Mouse (Mus musculus) telencephalon, adult 2 months (tissue): Measurements from ENCODE around the gene Bin2.

ENCODE experiments used
- DNase-seq: peaks from one replicate; pipeline ENCODE4 v3.0.0-alpha.2; 2011; ENCODE audit warnings: low read depth, low spot score

The Bin2 gene

DNA sequence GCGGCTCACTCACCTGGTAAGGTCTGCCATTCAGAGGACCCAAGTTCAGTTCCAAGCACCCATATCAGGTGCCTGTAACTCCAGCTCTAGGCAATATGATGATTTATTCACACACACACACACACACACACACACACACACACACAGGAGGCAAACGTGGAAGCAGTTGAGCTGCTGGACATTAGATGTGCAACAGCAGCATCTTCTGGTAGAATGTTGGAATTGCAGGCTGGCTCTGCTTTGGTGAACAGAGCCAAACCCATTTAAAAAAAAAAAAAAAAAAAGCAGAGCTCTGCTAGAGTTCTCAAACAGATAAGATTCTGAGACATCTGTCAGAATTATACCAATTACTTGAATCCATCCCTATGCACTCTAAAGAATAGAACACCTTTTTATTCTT is 13.7 kb upstream of the Bin2 start:
- DNase-seq, result peak; percentile 66

DNA sequence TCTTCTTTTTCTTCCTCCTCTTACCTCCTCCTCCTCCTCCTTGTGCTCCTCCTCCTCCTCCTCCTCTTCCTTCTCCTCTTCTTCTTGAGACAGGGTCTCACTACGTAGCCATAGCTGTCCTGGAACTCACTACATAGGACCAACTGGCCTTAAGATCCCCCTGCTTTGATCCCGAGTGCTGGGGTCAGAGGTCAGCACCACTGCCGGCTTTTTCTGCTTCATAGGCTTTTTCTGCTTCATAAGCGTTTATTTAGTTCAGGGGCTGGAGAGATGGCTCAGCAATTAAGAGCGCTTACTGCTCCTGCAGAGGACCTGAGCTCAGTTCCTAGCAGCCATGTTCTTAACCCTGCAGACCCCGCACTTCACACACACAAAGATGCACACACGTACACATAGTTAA is 12.4 kb upstream of the Bin2 start:
- no peak for DNase-seq

DNA sequence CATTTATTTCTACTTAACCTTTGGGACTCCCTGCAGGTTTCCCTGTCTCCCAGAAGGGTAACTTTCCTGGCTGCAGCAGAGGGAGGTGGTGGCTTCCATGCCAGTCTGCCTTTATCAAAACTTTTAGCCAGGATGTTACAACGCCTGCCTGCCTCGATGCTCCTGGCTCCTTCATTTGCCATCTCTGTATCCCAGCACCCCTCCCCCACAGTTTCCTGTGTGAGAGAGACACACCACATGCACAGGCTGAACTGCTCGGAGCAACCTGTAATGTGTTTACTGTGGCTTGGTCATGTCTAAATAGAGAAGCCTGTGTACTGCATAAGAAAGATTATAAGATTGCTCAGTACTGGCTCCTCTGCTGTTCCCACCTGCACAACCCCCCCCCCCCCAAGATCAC is 11.0 kb upstream of the Bin2 start:
- DNase-seq, result no peak

DNA sequence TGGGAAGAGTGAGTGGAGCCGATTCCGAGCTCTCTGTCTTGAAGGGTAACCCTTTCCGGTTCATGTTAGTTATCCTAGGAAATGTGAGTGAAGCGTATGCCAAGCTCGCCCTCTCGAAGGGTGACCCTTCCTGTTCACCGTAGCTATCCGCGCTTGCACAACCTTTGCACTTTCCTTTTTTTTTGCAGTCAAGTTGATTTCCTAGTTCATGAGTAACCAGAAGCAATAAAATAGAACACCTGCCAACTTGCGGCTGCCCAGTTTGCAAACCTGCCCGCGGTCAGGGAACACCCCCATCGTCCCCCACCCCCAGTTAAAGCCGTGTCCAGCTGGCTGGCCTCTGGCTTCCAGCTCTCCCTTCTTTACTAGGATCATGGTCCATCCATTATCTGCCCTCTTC is 9.7 kb upstream of the Bin2 start:
- DNase-seq, result no peak

DNA sequence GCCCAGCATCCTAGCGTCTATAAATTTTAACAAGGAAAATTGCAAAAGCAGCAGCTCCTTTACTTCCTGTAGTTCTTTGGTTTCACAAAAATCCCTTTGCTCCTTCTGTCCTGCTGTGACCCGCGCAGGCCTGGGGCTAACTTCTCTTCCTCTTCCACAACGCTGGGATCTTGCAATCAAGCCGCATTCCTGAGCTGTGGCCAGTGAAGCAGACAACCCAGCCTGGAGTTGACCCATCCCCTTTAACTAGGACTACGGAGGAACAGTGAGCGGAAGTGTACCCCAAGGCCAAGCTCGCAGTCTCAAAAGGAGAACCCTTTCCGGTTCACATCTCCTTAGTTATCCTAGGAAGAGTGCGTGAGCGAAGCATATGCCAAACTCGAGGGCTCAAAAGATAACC is 9.2 kb upstream of the Bin2 start:
- DNase-seq, result no peak

DNA sequence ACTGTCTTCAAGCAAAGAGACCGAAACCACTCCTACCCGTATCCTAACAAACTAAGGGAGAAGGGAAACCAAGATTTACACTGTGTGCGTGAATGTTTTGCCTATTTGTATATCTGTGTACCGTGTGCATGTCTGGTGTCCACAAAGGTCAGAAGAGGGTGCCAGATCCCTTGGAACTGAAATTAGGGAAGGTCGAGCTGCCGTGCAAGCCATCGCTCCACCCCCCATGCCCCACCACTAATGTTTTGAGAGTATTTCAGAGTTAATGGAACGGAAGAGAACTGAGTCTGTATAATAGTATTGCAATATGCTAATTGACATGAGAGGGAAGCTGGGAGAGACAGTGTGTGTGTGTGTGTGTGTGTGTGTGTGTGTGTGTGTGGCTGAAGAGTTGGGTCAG is 8.3 kb upstream of the Bin2 start:
- DNase-seq, result no peak

DNA sequence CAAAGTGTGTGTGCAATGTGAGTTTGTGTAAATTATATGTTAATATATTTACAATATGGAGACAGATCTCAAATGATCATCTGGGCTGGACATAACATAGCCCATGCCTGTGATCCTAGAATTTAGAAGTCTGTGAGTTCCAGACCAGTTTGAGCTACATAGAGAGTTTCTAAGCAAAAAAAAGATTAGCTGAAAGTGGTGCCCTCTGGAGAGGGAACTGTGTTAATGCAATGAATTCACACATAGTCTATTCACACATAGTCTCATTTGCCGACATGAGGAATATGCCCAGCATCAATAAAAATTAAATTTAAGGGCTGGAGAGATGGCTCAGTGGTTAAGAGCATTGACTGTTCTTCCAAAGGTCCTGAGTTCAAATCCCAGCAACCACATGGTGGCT is 7.2 kb upstream of the Bin2 start:
- no peak for DNase-seq

DNA sequence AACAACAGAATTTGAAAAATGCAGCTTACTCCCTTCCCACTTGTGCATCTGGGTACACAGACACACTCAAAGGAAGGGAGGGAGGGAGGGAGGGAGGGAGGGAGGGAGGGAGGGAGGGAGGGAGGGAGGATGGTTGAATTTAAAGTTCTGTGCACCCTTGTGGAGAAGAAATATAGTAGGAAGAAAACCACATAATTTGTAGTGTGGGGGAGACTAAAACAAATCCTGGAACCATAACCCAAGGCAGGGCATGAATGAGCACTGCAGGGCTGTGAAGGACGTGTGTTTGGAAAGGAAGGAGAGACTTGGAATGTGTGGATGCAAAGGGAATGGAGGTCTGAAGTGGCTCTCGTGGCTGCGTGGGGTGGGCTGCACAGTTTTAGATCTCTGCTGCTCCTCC is 6.1 kb upstream of the Bin2 start:
- DNase-seq, result no peak

DNA sequence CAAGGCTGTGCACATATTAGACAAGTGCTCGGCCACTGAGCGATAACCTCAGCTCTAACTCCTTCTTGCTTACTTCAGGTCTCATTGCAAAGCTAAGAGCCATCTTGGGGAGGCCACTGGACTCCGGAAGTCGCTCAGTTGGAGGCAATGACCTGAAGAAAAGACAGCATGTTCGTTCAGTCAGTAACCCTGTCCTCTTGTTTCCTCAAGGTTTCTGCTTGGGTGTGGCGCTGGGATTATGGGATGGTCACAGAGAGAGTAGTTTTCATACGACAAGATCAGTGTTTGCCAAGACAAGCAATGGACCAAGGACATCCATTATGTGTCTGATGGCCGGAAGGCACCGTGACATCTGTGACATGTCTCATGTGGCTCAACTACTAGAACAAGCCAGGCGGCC is 5.2 kb upstream of the Bin2 start:
- no peak for DNase-seq

DNA sequence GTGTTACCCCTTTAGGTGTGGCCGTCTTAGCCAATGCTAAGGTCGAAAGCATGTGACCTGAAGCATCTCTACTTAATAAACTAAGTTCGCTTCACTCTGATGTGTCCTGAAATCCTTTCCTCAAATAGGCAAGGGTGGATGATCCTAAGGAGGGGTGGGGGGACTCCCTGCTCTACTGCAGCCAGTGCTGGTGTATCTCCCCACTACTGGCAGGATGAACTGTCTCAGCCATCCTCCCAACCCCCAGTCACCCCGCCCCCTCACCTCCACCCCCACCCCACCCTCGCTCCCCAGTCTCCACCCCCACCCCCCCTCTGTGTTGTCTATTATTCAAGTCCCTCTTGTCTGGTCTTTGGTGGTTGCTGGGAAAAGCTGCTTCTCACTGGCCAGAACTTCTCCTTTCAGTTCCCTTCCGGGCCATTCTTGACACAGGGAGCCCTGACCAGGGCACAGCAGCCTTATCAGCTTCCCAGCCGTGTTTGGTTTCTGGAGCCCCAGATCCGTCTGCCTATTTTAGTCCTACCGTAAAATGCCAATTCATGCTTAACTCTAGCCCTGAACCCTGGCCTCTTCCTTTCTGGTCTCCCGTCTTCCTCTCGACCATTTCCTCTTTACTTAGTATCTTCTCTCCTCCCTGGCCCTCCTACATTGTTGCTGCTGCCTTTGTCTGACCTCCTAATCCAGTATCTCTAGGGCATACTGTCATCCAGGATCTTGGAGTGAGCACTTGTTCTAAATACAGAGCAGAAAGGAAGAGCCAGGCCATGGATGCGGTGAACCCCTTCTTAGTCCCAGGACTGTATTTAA is 4.4 kb upstream of the Bin2 start:
- peak; percentile 62 for DNase-seq

DNA sequence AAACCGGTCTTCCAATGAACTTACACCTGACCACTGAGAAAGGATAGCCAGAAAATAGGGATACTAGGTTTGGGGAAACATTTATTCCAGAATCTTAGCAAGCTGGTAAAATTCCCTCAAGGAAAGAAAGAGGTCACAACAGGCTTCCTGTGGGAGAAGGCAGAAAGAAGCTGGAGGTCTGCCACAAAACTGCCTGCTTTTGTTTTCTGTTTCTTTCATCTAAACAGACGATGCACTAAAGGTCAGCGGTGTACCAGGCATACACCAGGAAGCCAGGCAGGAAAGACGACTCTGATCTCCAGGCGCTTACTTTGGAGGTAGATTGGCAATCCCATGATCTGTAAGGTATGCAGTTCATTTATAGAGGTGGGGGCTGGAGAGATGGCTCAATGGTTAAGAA is 1.5 kb upstream of the Bin2 start:
- no peak for DNase-seq

DNA sequence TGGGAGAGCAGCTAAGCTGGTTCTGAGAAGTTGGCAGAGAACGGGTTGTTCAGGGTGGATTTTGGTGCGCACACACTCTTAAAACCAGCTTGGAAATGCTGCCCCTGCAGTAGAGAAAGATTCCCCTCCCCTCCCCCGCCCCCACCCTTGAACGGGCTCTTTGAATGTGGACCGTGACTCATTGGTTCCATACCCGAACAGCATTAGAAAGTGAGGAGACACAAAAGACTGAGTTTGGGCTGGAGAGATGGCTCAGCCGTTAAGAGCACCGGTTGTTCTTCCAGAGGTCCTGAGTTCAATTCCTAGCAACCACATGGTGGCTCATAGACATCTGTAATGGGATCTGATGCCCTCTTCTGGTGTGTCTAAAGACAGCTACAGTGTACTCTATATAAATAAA is 651 bp upstream of the Bin2 start:
- no peak for DNase-seq

DNA sequence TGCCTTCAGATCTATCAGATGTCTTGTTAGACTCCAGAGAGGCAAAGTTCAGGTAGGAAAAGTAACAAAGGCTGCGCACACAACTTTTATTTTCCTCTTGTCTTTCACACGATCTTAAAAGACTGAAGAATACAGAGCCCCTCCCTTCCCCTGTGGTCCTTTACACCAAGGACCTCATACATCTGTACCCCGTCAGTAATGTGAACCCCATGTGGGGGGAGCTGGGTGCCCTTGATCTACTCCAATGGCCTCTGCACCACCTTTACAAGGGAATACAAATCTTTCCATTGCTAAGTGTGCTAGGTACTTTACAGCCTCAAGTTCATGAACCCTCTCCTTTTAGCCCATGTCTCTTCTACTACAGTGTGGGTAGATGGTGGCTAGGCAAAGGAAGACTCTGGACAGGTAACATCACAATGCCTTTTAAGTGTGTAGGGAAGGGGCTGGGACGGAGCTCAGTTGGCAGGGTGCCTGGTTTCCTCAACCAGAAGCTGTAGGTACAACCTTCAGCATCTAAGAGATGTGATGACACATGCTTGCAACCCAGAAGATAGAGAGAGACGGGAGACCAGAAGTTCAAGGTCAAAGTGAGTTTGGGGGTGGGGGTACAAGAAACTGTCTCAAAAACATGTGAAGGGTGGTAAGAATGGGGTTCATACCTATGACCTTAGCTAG is 1.3 kb downstream of the Bin2 start:
- DNase-seq, result no peak

DNA sequence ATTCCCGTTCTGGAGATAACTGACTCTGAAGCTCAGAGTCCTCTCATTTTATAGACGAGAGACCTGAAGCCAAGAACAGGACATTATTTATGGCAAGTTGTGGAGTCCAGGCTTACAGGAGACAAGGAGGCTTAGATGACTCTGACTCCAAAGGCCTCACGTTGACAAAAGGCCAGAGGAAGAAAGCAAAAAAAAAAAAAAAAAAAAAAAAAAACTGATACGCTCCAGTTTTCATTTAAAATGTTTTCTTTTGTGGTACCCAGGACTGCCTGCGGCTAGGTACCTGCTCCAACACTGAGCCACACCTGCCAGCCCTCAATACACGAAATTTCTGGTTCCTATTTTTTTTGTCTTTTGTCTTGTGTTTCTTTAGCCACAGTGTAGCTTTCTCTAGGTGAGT is 1.9 kb downstream of the Bin2 start:
- no peak for DNase-seq

DNA sequence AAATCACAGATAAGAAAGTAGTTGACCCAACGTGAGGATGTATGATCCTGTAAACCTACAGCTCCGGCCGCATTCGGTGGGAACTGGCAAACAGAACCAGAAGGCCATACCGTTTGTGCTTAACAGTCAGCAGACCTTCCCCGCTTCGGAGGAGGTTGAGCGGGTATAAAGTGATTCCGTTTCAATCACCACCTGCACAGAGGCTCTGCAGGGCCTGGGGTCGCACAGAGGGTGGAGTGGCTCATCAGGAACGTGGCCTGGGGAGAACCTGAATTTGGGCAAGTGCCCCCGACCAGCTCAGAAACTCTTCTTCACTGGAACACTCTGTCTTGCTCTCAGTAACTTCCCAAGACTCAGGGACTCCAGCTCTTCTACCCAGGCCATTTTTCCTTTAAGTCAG is 2.5 kb downstream of the Bin2 start:
- DNase-seq, result no peak

DNA sequence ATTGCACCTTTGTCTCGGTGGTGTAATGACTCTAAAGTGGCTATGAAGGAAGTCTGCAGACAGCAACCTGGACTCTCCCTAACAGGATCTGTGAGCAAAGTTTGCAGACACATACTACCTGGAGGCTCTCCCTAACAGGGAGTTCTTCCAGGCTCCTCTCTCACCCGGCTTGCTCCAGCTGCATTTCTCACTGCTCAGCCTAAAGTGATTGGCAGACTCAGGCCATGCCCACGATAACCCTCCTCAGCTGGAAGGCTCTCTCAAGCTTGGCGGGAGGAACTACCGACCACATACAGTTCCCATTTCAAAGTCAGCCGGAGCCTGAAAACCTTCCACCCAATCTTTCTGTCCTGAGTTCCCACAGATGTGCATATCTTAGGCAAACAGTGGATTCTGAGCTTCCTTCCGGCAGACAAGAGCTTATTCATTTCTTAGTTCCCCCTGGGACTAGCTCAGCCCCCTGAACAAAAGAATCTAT is 3.1 kb downstream of the Bin2 start:
- DNase-seq, result no peak

DNA sequence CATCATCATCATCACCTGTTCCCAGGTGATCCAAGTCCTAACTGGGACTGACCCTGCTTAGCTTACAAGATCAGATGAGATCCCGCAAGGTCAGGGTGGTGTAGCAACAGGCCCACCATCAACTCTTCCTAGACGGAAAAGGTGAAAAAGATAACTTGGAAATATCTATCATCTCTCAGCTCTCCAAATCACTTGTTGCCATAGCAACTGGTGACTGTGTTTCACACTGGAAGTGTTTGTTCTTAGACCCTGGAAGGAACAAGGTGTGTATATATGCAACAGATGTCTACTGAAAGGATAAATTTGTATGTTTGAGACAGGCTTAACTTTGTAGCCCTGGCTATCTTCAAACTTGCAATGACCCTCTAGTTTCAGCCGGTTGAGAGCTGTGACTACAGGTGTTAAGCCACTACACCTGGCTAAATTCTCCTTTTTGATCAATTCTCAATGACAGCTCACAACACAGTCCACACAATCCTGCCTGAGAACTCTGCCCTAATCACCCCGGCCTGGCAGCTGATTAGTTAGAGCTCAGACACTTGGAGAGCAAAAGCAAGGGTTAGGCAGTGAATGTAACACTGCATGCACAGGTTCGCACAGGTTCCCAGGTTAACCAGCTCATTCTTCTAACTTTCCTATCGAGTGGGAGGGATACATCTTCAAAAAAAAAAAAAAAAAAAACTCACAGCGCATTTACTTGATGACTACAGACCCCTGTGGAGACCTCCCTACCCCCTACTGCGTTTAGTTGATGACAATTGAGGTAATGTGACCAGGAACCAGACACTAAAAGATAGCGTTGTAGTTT is 3.7 kb downstream of the Bin2 start:
- no peak for DNase-seq

DNA sequence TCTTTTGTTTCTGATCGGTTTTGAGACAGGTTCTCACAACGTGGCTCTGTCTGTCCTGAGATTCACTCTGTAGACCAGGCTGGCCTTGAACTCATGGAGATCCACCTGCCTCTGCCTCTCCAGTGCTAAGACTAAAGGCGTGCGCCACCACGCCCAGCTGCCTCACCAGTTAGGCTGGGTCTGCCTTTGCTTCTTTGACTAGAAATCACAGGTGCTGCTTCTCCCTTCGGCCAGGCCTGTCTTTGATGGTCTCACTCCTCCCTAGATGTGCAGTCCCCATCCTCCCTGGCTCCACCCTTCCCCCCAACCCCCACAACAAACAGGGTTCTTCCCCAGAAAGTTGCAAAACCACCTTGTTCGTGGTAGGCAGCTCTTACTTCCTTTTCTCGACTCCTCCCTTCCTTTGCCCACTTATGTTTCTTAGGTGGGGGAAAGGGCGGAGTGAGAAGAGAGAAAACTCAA is 4.5 kb downstream of the Bin2 start:
- no peak for DNase-seq

DNA sequence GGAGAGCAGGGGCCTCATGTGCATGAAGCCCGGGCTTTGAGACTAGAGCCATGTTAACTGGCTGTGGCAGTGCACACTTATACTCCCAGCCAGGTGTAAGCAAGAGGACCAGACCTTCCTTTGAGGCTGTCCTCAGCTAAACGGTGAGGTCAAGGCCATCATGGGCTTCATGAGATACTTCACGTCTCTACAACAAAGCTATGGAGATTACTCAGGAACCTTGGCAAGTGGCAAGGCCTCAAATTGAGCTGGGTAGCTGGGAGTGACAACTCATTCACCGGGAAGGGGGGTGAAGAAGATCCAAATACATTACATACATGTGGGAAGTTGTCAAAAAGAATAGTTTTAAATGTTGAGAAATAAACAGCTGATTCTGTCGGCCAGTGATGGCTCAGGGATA is 8.5 kb downstream of the Bin2 start:
- no peak for DNase-seq

DNA sequence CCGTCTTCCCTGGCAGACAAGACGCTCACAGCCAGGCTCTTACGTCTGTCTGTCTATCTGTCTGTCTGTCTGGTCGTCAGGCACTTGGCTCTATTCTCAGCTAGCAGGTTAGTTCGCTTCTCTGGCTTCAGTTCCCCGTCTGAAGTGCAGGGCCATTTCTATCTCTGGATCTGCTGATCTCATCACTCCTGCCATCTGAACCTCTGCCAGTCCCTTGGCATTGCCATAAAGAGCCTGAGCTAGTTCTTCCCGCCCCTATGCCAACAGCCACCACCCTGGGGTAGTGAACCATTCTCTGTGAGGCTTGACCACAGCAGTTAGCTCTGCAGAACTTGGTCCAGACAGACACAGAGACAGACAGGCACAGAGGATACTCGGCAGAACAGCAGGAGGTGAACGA is 9.0 kb downstream of the Bin2 start:
- peak; percentile 51 for DNase-seq

DNA sequence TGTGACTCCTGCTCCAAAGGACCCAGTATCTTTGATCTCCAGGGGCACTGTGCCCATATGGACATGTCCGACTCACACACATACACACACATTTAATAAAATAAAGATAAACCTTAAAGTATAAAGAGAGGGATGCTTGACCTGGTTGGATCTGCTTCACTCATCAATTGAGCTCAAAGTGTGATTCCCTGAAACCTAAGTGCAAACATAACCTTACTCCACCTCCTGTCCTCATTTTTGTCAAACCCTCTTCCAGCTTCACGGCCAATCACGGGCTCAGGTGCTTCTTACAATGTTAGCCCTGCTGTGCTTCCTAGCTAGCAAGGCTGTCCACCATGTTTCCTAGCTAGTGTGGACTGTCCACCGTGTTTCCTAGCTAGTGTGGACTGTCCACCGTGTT is 14.2 kb downstream of the Bin2 start:
- no peak for DNase-seq

DNA sequence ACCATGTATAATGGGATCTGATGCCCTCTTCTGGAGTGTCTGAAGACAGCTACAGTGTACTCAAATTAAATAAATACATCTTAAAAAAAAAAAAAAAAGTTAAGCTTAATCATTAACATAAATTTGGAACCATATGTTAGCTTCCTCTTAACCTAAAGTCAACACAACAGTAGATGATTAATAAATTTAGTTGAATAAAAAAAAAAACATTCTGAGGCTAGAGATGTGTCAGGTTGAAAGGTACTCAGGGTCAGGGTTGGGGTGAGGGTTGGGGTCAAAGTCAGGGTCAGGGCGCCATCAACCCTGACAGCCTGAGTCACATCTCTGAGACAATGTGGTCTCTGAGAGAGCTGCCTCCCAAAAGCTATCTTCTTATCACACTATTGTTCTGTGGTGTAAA is 15.1 kb downstream of the Bin2 start:
- no peak for DNase-seq

DNA sequence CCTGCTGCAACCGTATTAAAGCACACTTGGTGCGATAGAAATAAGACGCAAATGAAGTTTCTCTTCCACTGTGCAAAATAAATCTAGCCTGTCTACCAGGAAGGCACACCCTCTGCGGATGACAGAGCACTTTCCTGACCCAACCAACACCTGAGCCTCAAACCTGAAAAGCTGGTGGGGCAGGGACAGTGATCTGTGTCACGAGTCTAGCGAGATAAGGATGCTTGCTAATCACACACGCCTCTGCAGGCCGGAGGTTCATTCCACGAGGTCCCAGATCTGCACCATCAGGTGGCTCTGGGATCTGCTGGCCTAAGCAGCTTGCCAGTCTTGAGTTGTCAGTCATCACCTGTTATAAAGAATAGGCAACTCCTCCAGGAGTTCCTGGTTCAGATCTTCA is 17.7 kb downstream of the Bin2 start:
- no peak for DNase-seq
